Mouse (Mus musculus): ENCODE measurements at regions not wholly inside any gene's neighbourhood (a gene's known extent, or its start where the extent isn't known, plus 50 kb on each side); places are given as distances from the start of the nearest gene placed in this dataset.

DNA sequence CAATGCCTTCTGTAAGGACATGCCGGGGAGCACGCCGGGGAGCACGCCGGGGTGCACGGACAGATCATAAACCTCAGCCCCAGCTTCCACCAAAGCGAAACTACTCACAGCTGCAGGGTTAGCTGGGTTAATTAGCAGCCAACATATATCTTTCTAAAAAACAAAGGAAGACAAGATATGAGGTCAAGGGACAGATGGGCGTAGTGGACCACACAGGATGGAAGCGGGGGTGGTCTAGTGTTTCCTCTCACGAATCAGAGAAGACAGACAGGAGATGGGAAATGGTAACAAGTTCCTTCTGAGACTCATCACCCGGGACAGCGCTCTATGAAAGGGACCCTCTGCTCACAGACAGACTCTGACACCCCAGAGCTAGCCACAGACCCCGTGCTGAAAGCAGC, 60.0 kb upstream of the Ajap1 start:
- DNase-seq (ENCODE audit: low spot score in 2 of 2): no peak

DNA sequence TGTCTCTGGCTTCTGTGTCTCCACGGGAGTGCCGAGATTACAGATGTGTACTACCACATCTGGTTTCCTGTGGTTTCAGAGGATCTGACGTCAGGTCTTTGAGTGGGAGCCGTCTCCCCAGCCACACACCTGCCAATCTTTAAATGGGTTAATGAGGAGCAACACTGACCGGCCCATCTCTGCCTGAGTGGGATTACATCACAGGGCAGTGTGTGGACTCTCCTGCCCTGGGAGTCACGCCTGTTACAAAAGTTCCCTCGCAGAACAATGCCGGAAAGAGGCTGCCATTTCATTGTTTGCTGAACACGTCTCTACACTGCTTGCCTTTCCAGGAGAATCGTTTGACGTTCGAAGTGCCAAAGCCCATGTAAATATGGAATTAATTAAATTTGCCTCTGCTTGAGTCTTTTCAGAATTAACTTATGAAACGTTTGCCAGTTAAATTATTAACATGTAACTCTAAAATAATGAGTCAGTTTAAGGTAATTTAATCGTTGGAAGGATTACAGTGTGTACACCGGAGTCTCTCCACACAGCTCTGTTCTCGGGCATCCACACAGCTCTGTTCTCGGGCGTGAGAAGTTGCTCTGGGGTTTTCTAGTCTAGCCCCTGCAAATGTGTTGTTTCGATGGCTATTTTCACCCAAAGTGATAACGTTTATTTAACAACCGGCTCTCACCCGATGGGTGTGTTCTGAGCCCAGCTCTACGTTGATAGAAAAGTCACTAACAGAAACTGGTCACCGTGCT, 61.5 kb upstream of the Ajap1 start:
- DNase-seq (ENCODE audit: low spot score in 2 of 2): no peak

DNA sequence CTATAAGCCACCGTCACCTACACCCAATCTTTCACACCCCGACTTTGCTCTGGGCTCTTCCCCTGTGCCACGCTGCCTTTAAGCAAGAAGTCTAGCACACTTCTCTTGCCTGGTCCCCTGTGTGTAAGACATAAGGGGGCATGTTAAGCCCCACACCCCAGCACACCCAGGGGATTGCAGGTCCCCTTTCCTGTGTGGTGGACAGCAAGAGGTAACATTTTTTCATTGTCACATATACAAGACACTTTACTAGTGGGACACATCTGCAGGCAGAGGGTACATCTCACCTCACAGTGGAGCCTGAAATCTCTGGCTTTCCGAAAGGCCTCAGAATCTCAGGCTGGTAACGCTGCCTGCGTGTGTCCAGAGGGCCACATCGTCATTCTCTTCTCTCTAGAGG, 64.1 kb upstream of the Ajap1 start:
- DNase-seq (ENCODE audit: low spot score in 2 of 2): no peak

DNA sequence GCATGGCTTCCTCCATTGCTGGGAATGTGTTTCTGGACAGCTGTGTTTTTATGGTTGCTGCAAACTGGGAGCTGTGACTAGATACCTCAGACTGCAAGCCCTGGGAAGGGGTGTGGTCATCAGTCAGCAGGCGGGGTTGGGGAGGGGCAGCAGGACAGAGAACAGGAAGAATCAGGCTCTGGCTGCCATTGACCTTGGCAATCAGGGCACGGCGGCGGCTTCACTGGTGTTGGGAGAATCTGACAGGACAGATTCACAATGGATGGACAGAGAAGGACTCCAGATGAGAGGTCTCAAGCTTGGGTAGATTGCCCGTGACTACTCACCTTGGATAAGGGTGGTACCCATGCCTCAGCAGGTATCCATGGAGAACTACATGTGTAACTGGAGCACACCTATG, 64.5 kb upstream of the Ajap1 start:
- no peak for DNase-seq (ENCODE audit: low spot score in 2 of 2)

DNA sequence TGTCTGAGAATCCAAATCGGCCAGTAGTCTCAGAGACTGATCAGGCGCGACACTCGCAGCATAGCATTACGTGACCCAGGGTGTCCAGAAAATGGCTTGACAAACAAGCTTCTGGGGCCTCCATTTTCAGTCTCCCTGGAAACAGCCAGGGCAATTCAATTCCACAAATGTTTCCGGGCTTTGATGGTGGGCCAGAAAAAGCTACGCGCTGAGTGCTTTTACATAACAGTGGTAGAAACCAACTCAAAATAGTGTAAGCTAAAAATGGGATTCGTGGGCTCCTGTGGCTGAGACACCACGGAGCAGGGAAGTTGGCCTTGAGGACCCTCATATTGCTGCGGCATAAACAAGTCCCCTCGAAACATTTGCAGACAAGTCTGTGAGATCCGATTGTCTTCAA, 65.3 kb upstream of the Ajap1 start:
- DNase-seq (ENCODE audit: low spot score in 2 of 2): peak; percentile 13 to 27

DNA sequence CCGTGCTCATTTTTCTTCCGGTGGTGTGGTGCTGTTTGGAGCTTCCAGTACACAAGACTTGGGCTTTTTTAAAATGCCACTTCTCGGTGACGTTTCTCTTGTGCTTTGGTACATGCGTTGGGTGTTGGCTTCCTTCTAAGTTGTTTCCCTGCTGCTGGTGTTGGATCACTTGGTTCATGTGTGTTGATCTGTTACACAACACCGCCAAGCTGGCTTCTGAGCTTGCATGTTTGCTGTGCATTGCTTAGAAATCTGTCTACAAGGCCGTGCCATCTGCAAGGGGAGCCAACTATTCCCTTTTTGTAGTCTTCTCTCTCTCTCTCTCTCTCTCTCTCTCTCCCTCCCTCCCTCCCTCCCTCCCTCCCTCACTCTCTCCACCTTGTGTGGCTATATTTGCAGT, 68.7 kb upstream of the Ajap1 start:
- no peak for DNase-seq (ENCODE audit: low spot score in 2 of 2)

DNA sequence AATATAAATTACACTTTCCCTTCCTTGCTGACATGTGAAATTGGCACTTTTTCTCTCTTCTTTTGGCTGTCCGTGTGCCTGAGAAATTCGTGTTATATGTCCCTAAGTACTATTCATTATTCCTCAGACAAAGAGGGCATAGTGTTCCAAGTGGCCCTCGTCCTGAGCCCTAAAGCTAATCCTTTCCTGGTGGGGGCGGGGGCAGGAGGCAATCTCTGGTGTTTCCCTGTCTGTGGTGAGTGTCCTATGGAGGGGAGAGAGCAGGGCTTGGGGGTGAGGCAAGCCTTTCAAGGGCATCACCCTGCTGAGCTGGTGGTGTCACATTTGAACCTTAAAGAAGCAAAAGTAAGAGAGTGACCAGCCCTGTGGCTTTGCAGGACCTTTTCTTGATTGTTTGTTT, 69.9 kb upstream of the Ajap1 start:
- no peak for DNase-seq (ENCODE audit: low spot score in 2 of 2)

DNA sequence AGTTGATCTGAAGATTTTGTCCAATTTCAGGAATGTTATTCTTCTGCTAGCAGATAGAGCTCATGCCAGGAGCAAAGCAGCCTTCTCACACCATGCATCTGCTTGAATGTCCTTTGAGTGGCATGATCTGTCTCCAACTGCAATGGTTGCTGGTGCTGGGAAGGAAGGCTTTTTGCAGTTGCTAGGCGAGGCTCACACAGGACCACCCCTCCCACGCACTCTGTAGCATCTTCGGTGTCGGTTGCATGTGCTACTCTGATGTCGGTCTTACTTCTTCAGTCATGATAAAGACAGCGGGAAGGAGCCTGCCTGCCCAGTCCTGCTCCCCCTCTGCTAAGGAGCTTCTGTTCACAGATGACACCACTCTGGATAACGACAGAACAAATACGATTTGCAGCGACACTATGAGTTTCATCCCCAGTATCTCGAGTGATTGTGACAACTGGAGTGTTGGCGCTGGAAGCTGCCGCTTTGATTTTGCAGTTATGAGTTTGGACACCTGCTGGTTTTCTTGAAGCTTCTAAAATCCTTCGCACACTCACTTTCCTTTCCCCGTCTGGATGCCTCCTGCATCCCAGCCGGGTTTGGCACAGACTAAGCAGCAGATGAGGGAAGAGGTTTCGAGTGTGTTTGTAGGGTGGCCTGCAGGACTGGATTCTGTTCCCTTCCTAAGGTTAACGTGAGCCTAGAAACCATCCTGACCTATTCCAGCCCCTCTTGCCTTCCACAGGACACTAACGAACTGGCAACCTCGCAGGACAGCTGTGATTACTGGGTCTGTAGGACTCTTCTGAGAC, 75.4 kb upstream of the Ajap1 start:
- peak in 1 of 2 experiments; percentile 5 for DNase-seq (ENCODE audit: low spot score in 2 of 2)

DNA sequence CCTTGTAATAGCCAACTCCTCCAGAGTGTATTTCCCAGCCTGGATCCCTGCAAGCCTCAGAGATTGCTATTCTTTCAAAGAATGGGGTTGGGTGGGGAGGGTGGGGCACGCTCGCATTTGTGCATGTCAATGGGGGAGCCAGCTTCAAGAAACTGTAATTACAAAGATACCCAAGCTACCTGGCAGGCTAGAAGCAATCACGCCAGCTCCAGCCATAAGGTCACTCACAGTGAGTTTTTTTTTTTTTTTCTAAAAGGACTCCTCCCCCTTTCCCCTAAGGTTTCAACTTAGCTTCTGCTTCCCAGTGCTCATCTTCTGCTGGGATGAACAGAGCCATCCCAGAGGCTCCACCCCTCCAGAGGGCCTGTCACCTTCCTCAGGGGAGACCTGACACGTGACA, 77.0 kb upstream of the Ajap1 start:
- no peak for DNase-seq (ENCODE audit: low spot score in 2 of 2)

DNA sequence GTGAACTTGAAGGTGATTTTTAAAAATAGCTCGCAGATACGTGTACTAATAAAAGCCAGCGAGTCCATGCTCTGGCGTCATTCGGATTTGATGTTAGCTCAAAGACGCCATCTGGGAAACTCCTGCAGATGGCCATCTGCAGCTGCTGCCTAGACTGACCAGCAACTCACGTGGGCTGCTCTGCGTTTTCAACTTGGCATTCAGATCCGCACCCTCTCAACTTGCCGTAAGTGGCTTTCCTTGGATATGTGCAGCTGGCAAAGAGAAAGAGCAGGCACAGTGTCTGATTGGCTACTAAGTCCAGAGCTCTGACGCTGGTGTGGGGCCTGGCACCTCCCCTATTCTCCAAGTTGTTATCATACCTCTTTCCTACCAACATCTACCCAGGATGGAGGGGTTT, 77.6 kb upstream of the Ajap1 start:
- DNase-seq (ENCODE audit: low spot score in 2 of 2): no peak

DNA sequence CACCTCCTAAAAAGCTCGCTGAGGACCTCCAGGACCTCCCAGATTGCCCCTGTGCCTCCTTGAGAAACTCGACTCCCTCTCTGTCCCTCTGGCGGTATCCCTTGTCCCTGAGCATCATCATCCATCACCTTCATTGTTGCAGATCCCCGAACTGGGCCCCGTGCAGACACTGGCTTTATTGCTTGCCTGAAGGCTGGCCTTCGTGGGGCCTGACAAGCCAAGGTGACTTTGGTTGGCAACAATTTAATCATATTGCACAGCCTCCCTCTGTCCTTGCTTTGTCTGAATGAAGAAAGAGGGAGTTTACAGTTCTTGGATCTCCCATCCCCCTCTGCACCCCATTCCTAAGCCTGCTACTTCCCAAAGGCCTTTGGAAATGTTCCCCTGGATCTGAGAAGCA, 78.3 kb upstream of the Ajap1 start:
- DNase-seq (ENCODE audit: low spot score in 2 of 2): no peak

DNA sequence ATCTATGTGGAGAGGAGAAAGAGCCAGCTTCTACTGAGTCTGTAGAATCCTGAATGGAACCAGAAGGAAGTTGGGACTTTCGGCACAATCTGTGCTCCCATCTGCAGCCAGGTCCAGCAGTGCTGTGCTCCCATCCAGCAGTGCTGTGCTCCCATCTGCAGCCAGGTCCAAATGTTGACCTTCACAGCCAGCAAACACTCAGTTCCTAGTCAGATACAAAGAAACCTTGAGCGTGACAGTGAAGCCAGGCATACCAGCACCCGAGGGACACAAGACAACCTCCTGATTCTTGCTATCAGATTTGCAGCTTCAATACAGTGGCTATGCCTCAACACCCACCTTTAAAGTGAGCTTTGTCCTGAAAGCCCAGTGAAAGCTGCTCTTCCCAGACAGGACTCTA, 79.4 kb upstream of the Ajap1 start:
- DNase-seq (ENCODE audit: low spot score in 2 of 2): no peak

DNA sequence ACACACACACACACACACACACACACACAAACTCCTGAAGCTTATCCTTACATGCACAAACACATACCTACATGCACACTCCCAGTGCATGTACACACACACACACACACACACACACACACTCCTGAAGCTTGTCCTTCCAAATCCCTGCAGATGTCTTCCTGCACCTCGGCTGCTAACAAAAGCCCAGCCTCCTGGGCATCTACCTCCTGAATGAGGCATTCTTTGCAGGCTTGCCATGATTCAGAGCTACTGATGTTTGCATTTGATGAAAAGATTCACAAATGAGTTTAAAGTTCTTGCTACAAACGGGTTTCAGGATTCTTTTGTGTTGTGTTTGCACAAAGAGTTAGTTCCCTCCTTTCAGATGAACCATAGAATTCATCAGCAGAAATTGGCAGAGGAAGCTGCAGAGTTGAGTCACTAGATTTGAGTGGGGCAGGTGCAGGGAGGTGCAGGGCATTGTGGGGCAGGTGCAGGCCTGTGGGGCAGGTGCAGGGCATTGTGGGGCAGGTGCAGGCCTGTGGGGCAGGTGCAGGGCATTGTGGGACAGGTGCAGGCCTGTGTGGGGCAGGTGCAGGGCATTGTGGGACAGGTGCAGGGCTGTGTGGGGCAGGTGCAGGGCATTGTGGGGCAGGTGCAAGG, 84.8 kb upstream of the Ajap1 start:
- no peak for DNase-seq (ENCODE audit: low spot score in 2 of 2)

DNA sequence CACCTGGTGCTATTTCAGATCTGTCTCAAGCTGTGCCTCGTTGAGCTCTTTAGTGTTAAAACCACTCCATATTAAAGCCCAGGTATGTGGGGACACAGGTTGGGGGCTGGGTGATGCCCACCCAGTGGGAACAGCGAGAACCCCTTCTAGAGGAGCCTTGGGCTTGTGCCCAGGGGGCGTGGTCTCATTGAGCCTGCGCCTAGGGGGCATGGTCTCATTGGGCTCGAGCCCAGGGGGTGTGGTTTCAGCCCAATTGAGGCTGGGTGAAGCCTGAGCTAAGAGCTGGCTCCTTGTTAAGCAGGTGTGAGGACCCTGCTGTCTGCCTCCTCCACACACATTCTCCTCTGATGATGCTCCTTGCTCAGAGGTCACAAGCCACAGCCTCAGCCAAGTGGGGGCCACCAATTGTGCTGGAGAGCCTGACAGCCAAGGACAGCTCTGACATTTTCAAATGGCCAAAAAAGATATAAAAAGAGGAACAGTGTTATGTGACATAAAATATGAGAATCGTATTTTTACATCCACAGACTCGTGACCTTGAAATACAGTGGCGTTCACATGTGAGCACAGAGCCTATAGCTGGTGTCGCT, 90.7 kb upstream of the Ajap1 start:
- DNase-seq (ENCODE audit: low spot score in 2 of 2): no peak

DNA sequence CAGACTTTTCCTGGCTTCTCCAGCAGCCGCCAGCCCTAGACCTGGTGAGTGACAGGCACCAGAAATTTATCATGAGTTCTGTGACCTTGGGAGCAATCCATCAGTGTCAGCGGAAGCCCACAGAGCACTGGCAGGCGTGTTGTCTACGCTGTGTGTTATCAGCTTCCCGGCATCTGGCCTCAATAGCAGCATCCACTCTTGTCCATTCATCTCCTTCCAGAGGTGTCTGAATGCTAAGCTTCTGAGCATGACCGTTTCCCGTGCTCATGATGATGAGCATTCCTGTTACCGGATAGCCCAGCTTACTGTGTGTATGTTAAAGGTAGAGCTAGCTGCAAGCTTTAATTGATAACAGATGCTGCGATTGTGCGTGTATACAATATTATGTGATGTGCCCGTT, 110.7 kb upstream of the Ajap1 start:
- DNase-seq (ENCODE audit: low spot score in 2 of 2): no peak

DNA sequence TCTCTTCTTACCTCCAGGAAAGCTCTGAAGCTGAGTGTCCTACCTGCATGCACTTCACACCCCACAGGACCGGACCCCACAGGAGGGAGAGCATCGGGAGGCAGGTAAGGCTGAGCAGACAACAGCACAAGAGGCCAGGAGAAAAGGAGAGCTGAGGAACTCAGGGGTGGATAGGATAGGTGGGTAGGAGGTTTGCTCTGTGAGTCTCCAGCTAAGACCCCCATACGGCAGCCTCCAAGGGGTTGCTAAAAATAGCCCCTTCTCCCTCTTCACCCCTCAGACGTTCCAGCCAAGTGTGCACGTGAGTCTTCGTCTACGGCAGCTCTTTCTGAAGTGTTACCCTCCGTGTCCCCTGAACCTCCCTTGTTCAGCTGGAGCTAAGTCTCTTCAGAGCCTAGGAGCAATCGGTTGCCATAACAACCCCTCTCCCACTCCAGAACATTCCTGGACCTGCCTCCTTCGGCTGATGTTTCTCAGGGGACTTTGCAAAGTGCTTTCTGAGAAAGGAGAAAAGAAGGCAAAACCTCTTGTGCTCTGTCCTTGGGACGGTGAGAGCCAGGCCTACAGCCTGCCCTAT, 117.3 kb upstream of the Ajap1 start:
- DNase-seq (ENCODE audit: low spot score in 2 of 2): peak in 1 of 2 experiments; percentile 19

DNA sequence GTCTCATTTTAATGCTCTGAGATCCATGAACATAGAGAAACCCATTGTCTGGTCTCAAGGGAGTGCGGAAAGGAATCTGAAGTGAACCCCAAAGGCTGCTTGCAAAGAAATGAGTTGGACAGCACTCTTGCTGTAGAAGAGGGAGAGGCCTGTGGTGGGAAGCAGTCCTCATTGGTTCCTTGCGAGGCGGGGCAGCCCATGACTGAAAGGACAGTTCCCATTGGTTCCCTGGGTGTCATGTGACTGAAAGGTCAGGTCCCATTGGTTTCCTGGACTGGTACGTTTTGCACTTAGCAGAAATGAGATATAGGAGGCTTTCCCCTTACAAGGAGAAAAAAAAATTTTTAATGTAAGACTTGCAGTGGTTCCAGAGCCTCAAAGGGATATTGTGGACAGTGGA, 119.9 kb upstream of the Ajap1 start:
- DNase-seq (ENCODE audit: low spot score in 2 of 2): no peak

DNA sequence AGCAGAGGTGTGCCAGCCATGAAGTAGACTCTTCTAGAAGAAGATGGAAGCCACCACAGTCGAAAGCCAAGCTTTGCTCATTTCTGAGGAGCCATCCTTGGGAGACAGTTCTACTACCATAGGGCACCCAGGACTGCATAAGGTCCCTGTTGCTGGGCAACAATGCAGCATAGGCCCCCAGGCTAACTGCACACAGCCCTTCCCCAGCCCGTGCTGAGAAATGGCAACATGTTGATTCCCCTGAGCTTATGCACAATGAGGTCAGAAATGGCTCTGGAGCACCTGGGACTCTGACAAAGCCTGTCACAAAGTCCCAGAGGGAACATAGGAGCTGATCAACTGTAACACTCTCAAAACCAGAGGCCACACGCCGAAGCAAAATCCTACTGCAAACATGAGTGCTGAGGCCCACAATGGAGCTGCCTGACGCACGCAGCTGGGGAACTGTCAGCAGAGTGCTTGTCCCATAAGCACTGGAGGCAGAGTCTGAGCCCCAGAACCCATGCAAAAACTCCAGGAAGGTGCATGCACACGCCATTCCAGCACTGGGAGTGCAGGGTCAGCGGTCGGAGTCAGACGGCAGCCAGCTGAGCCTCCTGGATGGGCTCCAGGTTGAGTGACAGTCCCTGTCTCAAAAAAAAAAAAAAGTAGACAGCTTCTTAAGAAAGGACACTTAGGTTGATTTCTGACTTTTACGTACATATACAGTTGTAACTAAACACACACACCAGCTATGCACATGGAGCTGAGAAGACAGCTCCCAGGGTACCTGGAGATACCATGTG, 120.6 kb upstream of the Ajap1 start:
- no peak for DNase-seq (ENCODE audit: low spot score in 2 of 2)

DNA sequence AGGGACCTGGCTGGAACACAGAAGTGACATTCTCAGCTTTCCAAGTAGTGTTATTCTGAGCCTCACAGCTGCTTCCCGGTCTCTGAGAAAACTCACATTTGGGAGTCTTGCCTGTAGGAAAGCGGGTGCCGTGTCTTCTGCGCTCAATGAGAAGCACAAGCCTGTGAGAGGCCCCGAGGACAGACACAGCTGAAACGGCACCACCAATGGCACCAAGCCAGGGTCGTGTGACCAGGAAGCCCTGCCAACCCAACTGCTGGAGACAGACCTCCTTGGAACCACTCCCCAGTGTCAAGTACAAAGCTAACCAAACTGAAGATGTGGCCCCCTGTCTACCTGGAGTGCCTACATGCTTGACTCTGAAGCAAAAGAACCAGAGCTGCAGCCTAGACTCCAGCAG, 121.3 kb upstream of the Ajap1 start:
- DNase-seq (ENCODE audit: low spot score in 2 of 2): no peak

DNA sequence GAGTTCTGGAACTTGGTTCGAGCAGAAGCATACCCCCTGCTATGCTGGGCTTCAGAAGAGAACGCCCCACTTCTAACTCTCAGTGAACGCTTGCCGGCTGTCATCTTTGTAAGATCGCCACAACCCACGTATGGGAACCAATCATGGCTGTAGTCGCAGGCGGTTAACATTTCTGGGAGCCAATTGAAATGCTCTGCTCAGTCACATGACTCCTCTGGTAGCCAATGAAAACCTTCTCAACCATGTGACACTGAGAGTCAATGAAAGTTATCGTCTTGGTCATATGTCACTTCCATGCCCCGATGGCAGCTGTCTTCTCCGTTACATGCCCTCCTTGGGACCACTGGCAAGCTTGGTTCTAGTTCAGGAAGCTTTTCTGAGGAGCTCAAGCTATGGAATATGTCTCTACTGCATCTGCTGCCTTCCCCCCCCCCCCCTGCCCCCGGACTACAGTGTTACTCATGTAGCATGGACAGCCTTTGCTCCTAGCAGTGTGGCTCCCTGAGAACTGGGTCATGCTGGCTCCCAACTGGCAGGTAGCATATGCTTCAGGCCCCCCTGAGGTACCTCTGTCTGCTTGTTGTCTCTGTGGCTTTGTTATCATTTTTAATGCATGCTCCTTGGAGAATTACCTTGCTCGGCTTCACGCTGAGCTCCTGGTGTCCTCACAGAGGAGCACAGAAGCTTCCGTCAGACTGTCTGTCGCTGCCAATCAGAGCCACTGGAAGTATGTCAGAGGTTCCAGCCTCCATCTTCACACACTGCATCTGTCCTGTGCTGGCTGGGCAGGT, 122.3 kb upstream of the Ajap1 start:
- DNase-seq (ENCODE audit: low spot score in 2 of 2): no peak

DNA sequence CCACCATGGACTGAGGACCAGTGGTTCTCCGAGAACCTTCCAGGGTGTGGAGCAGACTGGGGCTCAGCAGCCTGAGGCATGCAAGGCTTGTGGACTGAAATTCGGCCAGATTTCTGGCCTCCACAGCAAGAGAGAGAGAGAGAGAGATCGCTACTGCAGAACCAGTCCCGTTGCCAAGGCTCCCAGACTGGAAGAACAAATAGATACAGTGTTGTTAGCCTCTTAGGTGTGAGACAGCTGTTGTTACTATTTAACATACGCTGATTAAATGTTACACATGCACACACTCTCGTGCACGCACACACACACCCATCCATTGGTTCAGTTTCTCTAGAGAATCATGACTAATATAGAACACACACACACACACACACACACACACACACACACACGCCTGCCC, 133.4 kb upstream of the Ajap1 start:
- no peak for DNase-seq (ENCODE audit: low spot score in 2 of 2)

Data from frontal cortex, postnatal 25 days (tissue).